Mouse (Mus musculus): ENCODE measurements around the gene Setd7. TPM values are rescaled to one million over a fixed set of nuclear protein-coding genes. Genes with fewer than 3 reads are reported as not detected.

Setd7 gene
- polyA plus RNA-seq (2016; fragmentation: Nextera tagmentation; extraction: Ambion mirVana) = 5.0 TPM in 2 replicates

DNA sequence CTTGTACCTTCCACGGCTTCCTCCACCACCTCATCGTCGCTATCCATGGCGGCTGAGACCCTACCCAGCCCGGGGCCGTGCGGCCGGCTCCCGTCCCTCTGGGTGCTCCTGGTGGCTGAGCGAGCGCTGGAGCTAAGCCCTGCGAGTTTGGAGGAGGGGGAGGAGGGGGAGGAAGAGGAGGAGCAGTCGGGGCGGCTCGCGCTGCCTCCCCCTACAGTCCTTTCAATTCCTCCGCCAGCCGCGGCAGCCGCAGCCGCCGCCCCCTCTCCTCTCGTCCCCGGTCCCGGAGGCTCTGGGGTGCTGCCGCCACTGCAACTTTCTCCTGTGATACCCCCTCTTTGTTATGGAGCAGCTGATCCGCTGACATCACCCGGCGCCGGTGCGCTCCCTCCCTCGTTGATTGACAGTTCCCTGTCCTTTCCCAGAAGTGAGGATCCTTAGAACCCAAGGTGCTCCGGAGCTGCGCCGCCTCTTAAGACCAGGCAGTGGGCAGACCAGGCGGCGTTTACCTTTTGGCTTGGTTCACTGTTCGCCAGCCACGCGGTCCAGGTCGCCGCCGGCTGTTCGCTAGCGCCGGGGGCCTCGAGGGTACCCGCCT, at the start of gene Setd7:
Gene Setd7 (minus strand): TSS at position 369 of the 598 bp plus-strand sequence.
- H3K4me1 ChIP-seq = peaks cover 36% of the 10 kb centered on the region
- peak; percentile 79 for DNase-seq (ENCODE audit: extremely low spot score, low spot score)
- peaks cover 11% of the 10 kb centered on the region; the same call in 1 of the 2 replicates for H3K27me3 ChIP-seq (ENCODE audit: poor library complexity, severe bottlenecking)
- WGBS = under 1% methylated on average over 44 of the region's 48 CpGs
- peak within 1 kb of the TSS; percentile 87 for H3K4me3 ChIP-seq
- H3K9me3 ChIP-seq = no peaks in the 10 kb centered on the region
- peaks cover 11% of the 10 kb centered on the region for H3K36me3 ChIP-seq (replicated peaks)
- H3K27ac ChIP-seq = peak within 1 kb of the TSS; percentile 98

DNA sequence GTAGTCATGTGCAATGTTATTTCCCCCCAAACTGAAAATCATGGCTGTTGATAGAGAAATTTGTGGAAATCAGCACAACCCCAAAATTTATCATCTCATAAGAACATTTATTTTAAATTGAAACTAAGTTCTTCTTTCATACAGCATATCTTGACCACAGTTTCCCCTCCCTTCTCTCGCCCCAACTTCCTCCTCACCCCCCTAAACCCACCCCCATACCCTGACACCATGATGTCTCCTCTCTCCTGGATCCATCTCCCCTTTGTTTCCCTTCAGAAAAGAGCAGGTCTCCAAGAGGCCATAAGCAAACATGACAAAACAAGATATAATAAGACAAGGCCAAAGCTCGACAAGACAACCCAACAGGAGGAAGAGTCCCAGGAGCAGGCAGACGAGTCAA, 43.8 kb upstream of the Setd7 start:
- Histone ChIP-seq H3K36me3 (replicated peaks) (no peaks in the 10 kb centered on the region), H3K9me3 (no peaks in the 10 kb centered on the region), H3K27ac (no peak overlapping the region), H3K4me3 (no peak overlapping the region), H3K27me3 (ENCODE audit: poor library complexity, severe bottlenecking) (no peaks in the 10 kb centered on the region), H3K4me1 (no peaks in the 10 kb centered on the region)
- 87% methylated on average over 3 of the region's 3 CpGs for WGBS
- DNase-seq (ENCODE audit: extremely low spot score, low spot score) = no peak

- Histone ChIP-seq H3K36me3 (replicated peaks) (no peaks in the 10 kb centered on the region), H3K9me3 (no peaks in the 10 kb centered on the region), H3K4me1 (peaks cover 5% of the 10 kb centered on the region; the same call in 1 of the 2 replicates), H3K27me3 (ENCODE audit: poor library complexity, severe bottlenecking) (no peaks in the 10 kb centered on the region), H3K27ac (no peak overlapping the region), H3K4me3 (no peak overlapping the region)
- WGBS = 96% methylated on average over 15 of the region's 15 CpGs
- no peak for DNase-seq (ENCODE audit: extremely low spot score, low spot score)
Observed at GRCm38 (mm10) chr3:51603705-51604291, 43.1 kb upstream of the Setd7 start.

GRCm38 (mm10) chr3:51601461-51601860, 40.8 kb upstream of the Setd7 start:
- H3K4me1 ChIP-seq = peaks cover 5% of the 10 kb centered on the region; the same call in 1 of the 2 replicates
- H3K4me3 ChIP-seq = no peak overlapping the region
- H3K27me3 ChIP-seq (ENCODE audit: poor library complexity, severe bottlenecking) = no peaks in the 10 kb centered on the region
- no peak overlapping the region for H3K27ac ChIP-seq
- 84% methylated on average over 2 of the region's 2 CpGs for WGBS
- no peak for DNase-seq (ENCODE audit: extremely low spot score, low spot score)
- H3K36me3 ChIP-seq (replicated peaks) = no peaks in the 10 kb centered on the region
- H3K9me3 ChIP-seq = no peaks in the 10 kb centered on the region

DNA sequence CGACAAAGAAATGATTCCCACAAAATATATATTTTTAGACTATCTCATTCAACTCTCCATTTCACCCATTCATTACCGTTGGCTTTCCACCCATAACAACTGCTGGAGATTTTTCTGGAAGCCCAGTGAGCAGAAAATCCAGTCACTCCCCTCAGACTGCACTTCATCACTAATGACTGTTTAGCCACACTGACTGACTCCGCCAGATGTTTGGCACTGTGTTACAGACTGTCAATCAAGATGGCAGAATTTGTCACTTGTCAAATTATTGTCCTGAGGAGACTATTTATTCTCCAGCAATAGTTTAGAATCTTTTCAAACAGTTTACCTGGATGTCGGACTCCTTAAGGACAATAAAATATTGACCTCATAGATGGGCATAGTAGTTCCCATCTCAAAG, 40.0 kb upstream of the Setd7 start:
- no peak overlapping the region for H3K27ac ChIP-seq
- no peak overlapping the region for H3K4me3 ChIP-seq
- no peaks in the 10 kb centered on the region for H3K27me3 ChIP-seq (ENCODE audit: poor library complexity, severe bottlenecking)
- peaks cover 5% of the 10 kb centered on the region; the same call in 1 of the 2 replicates for H3K4me1 ChIP-seq
- no peaks in the 10 kb centered on the region for H3K9me3 ChIP-seq
- H3K36me3 ChIP-seq (replicated peaks) = no peaks in the 10 kb centered on the region
- WGBS = 93% methylated on average over 4 of the region's 4 CpGs
- no peak for DNase-seq (ENCODE audit: extremely low spot score, low spot score)

- Histone ChIP-seq H3K27ac (no peak overlapping the region), H3K4me1 (peaks cover 5% of the 10 kb centered on the region; the same call in 1 of the 2 replicates), H3K4me3 (no peak overlapping the region), H3K27me3 (ENCODE audit: poor library complexity, severe bottlenecking) (no peaks in the 10 kb centered on the region), H3K36me3 (replicated peaks) (no peaks in the 10 kb centered on the region), H3K9me3 (no peaks in the 10 kb centered on the region)
- DNase-seq (ENCODE audit: extremely low spot score, low spot score) = no peak
- 58% methylated on average over 12 of the region's 12 CpGs for WGBS
Observed at GRCm38 (mm10) chr3:51599057-51599630, 38.5 kb upstream of the Setd7 start.

GRCm38 (mm10) chr3:51596538-51596937, 35.9 kb upstream of the Setd7 start:
- H3K27ac ChIP-seq = no peak overlapping the region
- H3K36me3 ChIP-seq (replicated peaks) = no peaks in the 10 kb centered on the region
- no peaks in the 10 kb centered on the region for H3K27me3 ChIP-seq (ENCODE audit: poor library complexity, severe bottlenecking)
- H3K4me3 ChIP-seq = no peak overlapping the region
- WGBS = 87% methylated on average over 2 of the region's 2 CpGs
- H3K4me1 ChIP-seq = peaks cover 5% of the 10 kb centered on the region; the same call in 1 of the 2 replicates
- H3K9me3 ChIP-seq = no peaks in the 10 kb centered on the region
- no peak for DNase-seq (ENCODE audit: extremely low spot score, low spot score)

- 87% methylated on average over 1 of the region's 1 CpGs for WGBS
- no peaks in the 10 kb centered on the region for H3K9me3 ChIP-seq
Observed at GRCm38 (mm10) chr3:51593506-51593905, 32.8 kb upstream of the Setd7 start.

GRCm38 (mm10) chr3:51591591-51591990, 30.9 kb upstream of the Setd7 start:
- peaks cover 19% of the 10 kb centered on the region for H3K4me1 ChIP-seq
- no peak for DNase-seq (ENCODE audit: extremely low spot score, low spot score)
- WGBS = 90% methylated on average over 6 of the region's 6 CpGs

More at GRCm38 (mm10) chr3:51593506-51593905, 32.8 kb upstream of the Setd7 start:
- no peak for DNase-seq (ENCODE audit: extremely low spot score, low spot score)
- Histone ChIP-seq H3K27ac (no peak overlapping the region), H3K4me1 (peaks cover 14% of the 10 kb centered on the region), H3K36me3 (replicated peaks) (no peaks in the 10 kb centered on the region), H3K4me3 (no peak overlapping the region), H3K27me3 (ENCODE audit: poor library complexity, severe bottlenecking) (no peaks in the 10 kb centered on the region)

DNA sequence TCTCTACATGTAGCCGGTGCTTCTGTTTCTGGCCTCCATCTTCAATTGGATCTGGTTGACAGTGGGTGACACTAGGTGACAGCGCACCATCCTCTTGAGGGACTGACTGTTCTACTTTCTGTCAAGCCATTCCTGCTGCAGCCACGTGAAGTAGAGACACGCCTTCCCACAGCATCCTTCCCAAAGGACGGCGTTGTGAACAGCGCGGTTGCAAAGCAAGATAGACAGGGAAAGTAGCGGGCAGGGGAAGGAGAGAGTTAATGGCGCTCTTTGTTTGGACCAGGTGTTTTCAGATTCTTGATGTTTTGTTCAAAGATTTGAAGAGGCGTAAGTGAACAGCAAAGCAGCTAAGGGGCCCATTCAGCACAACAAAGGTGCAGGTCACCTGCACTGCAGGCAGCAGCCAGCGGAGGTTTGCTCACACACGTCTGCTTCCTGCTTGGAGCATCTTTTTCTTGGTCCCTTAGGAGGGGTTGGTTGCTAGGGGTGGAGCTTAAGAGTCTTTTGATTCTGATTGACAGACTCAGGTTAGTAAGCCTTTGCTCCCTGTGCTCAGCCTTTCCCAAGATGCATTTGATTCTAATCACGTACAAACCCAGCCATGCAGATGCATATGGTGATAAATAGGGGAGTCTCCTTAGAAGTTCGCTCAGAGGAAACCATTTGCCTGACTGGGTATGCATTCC, 29.7 kb upstream of the Setd7 start:
- H3K27ac ChIP-seq = peak overlapping the region; percentile 44; the same call in 1 of the 2 replicates
- H3K4me3 ChIP-seq = peak overlapping the region; percentile 31; the same call in 1 of the 2 replicates
- peak; percentile 35 for DNase-seq (ENCODE audit: extremely low spot score, low spot score)
- H3K4me1 ChIP-seq = peaks cover 19% of the 10 kb centered on the region
- H3K36me3 ChIP-seq (replicated peaks) = no peaks in the 10 kb centered on the region
- WGBS = 30% methylated on average over 15 of the region's 15 CpGs
- H3K27me3 ChIP-seq (ENCODE audit: poor library complexity, severe bottlenecking) = peaks cover 2% of the 10 kb centered on the region; the same call in 1 of the 2 replicates
- no peaks in the 10 kb centered on the region for H3K9me3 ChIP-seq

More at GRCm38 (mm10) chr3:51591591-51591990, 30.9 kb upstream of the Setd7 start:
- no peaks in the 10 kb centered on the region for H3K9me3 ChIP-seq
- no peaks in the 10 kb centered on the region for H3K36me3 ChIP-seq (replicated peaks)
- H3K27ac ChIP-seq = no peak overlapping the region
- H3K27me3 ChIP-seq (ENCODE audit: poor library complexity, severe bottlenecking) = no peaks in the 10 kb centered on the region
- no peak overlapping the region for H3K4me3 ChIP-seq

DNA sequence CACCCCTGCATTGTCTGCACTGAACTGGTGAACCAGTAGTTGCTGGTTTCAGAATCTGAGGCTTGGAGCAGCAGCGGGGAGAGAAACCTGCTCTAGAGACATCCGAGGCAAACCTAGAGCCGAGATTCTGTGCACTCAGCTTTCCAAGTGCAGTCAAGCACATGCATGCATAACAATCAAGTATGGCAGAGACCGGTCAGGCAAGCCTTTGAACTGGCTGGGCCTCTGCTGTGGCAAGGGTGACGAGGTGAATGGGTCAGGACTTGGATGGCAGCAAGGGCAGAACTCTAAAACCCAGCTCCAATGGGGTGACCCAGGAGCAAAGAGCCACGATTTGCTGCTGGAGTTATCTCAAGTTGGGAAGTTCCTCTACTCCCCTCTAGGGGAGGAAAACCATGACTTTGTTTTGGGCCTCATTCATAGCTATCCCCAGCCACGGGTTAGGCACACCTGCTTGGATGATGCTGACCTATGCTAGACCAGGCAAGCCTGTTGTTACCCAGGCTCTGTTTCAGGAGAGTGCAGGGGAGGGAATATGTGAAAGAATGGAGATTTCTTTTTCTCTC, 27.1 kb upstream of the Setd7 start:
- no peaks in the 10 kb centered on the region for H3K9me3 ChIP-seq
- H3K4me1 ChIP-seq = peaks cover 25% of the 10 kb centered on the region
- H3K4me3 ChIP-seq = no peak overlapping the region
- WGBS = 55% methylated on average over 7 of the region's 7 CpGs
- no peak for DNase-seq (ENCODE audit: extremely low spot score, low spot score)
- H3K36me3 ChIP-seq (replicated peaks) = no peaks in the 10 kb centered on the region
- no peak overlapping the region for H3K27ac ChIP-seq
- H3K27me3 ChIP-seq (ENCODE audit: poor library complexity, severe bottlenecking) = peaks cover 16% of the 10 kb centered on the region

DNA sequence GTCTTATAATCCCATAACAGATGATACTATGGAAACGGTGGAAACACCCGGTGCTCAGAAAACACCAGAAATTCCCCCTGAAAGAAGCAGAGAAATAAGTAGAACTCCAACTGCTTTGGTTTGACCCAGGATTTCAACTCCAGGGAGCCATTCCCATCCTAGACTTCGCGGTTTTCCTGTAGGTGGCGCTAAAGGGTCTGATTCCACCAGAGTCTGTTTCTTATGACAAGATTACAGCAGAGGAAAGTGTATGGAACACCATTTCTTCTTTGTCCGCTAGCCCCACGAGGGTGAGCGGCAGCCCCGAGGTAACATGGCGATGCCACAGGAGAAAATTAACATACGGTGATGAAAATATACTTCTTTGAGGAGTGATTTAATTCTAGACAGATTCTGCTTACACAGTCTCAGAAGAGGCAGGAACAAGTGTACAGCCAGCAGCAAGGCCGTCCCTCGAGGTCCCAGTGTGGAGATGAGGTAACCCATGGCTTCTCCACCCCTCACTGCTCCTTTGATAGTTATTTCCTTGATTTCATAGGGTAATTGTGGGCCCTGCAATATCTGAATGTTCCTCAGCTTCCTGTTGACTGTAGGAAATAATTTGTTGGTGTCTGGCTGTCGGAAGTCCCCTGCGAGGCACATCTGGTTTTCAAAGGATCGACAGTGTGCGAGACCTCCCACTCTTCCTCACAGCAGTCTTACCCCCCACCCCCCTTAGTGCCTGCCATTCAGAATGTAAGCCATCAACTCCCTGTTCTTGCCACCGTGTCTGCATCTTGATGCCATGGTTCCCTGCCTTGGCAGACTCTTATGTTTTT, 23.1 kb upstream of the Setd7 start:
- peak; percentile 76 for DNase-seq (ENCODE audit: extremely low spot score, low spot score)
- peaks cover 11% of the 10 kb centered on the region for H3K4me1 ChIP-seq
- no peak overlapping the region for H3K4me3 ChIP-seq
- H3K27ac ChIP-seq = peak overlapping the region; percentile 69; the same call in 1 of the 2 replicates
- H3K36me3 ChIP-seq (replicated peaks) = no peaks in the 10 kb centered on the region
- WGBS = 36% methylated on average over 18 of the region's 18 CpGs
- peaks cover 16% of the 10 kb centered on the region for H3K27me3 ChIP-seq (ENCODE audit: poor library complexity, severe bottlenecking)
- H3K9me3 ChIP-seq = no peaks in the 10 kb centered on the region

All from forebrain, embryonic 10.5 days (tissue).